Mouse (Mus musculus): ENCODE data around the gene Ppcs. TPM values are rescaled to one million over a fixed set of nuclear protein-coding genes. Genes with fewer than 3 reads are reported as not detected.

Ppcs gene
- polyA plus RNA-seq, 1 experiment from 2014 or later: 36.2 TPM

Other genes with a start within 250 kb of the Ppcs start
- 7.3 and 7.8 TPM in 2 replicates for gene Zfp691, start 248.2 kb downstream of the Ppcs start, polyA plus RNA-seq (2015; fragmentation: Nextera tagmentation; extraction: Ambion mirVana)
- 1.5 and 2.2 TPM in 2 replicates for gene Ermap, start 232.4 kb downstream of the Ppcs start, polyA plus RNA-seq (2015; fragmentation: Nextera tagmentation; extraction: Ambion mirVana)
- 112 and 125 TPM in 2 replicates for gene Svbp, start 227.1 kb downstream of the Ppcs start, polyA plus RNA-seq (2015; fragmentation: Nextera tagmentation; extraction: Ambion mirVana)
- gene Tmem269, start 204.2 kb downstream of the Ppcs start, polyA plus RNA-seq (2015; fragmentation: Nextera tagmentation; extraction: Ambion mirVana): not detected in 2 replicates
- 34.4 and 40.8 TPM in 2 replicates for gene AU022252, start 189.7 kb downstream of the Ppcs start, polyA plus RNA-seq (2015; fragmentation: Nextera tagmentation; extraction: Ambion mirVana)
- gene P3h1, start 189.5 kb downstream of the Ppcs start, polyA plus RNA-seq (2015; fragmentation: Nextera tagmentation; extraction: Ambion mirVana): 38.0 and 38.4 TPM in 2 replicates
- gene Cldn19, start 167.0 kb downstream of the Ppcs start, polyA plus RNA-seq (2015; fragmentation: Nextera tagmentation; extraction: Ambion mirVana): not detected in 2 replicates
- gene Ybx1, start 127.8 kb downstream of the Ppcs start, polyA plus RNA-seq (2015; fragmentation: Nextera tagmentation; extraction: Ambion mirVana): 635 and 678 TPM in 2 replicates
- 102 and 115 TPM in 2 replicates for gene Ppih, start 101.9 kb downstream of the Ppcs start, polyA plus RNA-seq (2015; fragmentation: Nextera tagmentation; extraction: Ambion mirVana)
- gene Ccdc30, start 6.9 kb downstream of the Ppcs start, polyA plus RNA-seq (2015; fragmentation: Nextera tagmentation; extraction: Ambion mirVana): 5.2 and 5.6 TPM in 2 replicates
- 0.59 and 0.68 TPM in 2 replicates for gene Zmynd12, start 394 bp upstream of the Ppcs start, polyA plus RNA-seq (2015; fragmentation: Nextera tagmentation; extraction: Ambion mirVana)
- gene Rimkla, start 70.2 kb upstream of the Ppcs start, polyA plus RNA-seq (2015; fragmentation: Nextera tagmentation; extraction: Ambion mirVana): 1.0 and 1.2 TPM in 2 replicates
- gene Foxj3, start 114.6 kb upstream of the Ppcs start, polyA plus RNA-seq (2015; fragmentation: Nextera tagmentation; extraction: Ambion mirVana): 21.0 and 22.0 TPM in 2 replicates
- gene Frg2f1, start 117.1 kb upstream of the Ppcs start, polyA plus RNA-seq (2015; fragmentation: Nextera tagmentation; extraction: Ambion mirVana): 3.0 and 4.3 TPM in 2 replicates
- not detected in 2 replicates for gene Guca2a, start 215.3 kb upstream of the Ppcs start, polyA plus RNA-seq (2015; fragmentation: Nextera tagmentation; extraction: Ambion mirVana)
- not detected in 2 replicates for gene Guca2b, start 236.5 kb upstream of the Ppcs start, polyA plus RNA-seq (2015; fragmentation: Nextera tagmentation; extraction: Ambion mirVana)